Mouse (Mus musculus) ZHBTc4 (cell line): ENCODE data around the gene Gm1113.
A peak's percentile ranks its signal among the peaks of the same experiment; 100 is the strongest.

Experiments
- DNase-seq: peaks from one replicate; pipeline ENCODE4 v3.0.0-alpha.2; 2011; ENCODE audit warnings: low read depth, low spot score

The Gm1113 gene

DNA sequence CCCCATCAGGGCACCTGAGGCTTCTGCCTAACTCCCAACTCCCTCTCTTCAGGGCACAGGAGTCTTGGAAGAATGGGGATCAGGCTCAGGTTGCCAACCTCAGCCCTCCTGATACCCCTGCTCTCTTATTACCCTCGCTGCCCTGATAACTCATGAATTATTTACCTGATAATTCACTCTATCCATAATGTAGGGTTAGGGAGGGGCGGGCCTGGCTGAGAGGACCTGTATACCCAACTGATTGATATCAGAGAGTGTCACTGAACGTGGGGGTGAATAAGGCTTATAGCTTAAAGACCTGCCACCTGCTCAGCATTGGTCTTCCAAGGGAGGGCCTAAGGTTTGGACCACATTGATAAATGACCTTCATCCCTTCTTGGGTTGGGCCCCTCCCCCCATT, at the start of gene Gm1113:
Gm1113 (minus strand) TSS at position 101 of the 400 bp plus-strand sequence.
- no peak for DNase-seq

DNA sequence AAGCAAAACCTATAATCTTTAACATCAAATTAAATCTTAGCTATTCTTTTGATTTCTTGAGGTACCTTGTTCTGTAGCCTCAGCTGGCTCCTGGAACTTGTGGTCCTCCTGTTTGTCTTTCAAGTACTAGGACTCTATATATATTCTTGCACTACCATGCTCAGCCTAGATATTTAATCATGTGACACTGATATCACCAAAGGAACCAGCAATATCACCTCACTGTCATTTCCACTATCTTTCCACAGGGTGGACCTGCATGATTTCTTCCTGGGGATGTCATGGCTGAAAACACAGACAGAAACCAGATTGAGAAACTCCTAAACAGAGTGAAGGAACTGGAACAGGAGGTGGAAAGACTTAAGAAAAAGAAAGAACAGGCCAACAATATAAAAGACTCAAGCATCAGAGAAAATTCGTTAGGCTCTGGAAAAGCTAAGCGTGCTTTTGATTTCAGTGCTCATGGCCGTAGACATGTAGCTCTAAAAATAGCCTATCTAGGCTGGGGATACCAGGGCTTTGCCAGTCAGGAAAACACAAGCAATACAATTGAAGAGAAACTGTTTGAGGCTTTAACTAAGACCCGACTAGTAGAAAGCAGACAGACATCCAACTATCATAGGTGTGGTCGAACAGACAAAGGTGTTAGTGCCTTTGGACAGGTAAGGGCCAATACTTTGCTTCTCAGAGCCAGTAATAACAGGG, 46.6 kb upstream of the Gm1113 start:
- DNase-seq, result no peak

DNA sequence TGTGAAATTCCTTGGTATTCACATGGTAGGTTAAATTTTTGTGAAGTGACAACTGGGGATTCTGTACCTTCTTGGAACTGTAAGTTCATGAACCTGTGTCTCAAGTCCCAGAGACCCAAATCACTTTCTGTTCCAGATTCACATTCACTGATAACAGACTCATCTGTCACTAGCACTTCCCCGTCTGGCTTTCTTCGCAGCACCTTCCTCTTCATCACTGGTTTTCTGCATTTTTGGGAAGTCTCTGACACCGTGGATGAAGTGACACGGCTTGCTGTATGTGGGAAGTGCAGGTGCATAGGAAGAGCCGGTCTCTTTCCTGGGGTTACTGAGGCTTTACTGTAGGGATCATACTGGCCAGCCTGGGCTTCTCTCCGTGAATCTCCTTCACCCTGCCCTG, 43.5 kb upstream of the Gm1113 start:
- no peak for DNase-seq

DNA sequence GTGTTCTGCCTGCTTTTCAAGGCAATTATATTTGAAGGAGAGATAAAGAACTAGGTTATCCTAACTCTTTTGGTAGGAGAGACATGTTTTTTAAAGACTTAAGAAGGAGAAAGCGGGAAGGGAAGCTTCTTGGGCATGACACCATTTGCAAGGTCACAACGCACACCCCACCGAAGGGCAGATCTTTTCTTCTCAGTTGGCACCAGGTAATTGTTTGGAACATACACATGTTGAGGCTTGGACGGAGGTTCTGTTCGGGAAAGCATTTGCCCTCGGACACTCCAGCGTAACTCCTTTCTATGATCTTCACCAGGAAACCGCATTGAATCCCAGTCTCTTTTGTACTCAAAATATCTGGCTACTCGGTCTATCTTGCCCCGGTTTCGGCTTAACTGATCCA, 43.0 kb upstream of the Gm1113 start:
- no peak for DNase-seq

DNA sequence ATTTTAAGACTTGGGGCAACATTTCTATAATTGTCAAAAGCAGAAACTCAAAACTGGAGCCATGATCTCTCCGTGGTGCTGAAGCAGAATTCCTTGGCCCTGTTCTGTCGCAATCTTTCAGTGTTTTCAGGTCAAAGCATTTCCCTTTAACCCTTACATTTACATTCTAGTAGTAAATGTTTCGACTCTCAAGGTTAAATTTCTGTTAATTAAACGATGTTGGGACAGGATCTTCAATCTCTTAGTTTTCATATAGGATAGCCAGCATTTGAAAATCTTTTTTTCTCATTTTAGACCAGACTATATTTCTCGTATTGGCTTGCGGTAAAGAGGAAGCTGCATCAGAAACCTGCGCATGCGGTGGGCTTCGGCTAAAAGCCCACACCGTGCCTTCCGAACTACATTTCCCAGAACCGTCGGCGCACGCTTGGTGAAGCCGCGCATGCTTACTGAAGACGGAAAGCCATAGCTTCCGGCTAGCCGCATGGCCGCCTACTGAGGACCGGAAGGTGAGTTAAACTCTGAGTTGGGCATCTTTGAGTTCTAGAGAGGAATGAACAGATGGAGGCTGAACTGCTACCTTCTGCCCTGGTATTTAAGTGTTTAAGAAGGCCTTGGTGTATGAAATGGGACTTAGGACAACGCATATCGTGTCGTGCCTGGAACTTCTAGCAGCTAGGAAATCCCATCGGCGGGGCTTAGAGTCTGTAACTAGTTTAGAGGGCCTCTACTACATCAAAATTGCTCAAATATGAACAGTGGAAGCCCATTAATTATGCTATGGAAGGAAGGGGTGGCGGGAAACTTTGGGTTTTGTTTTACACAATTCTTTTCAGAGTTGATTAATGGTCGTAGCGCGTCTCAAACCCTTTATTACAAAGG, 41.2 kb upstream of the Gm1113 start:
- DNase-seq, result peak; percentile 93

DNA sequence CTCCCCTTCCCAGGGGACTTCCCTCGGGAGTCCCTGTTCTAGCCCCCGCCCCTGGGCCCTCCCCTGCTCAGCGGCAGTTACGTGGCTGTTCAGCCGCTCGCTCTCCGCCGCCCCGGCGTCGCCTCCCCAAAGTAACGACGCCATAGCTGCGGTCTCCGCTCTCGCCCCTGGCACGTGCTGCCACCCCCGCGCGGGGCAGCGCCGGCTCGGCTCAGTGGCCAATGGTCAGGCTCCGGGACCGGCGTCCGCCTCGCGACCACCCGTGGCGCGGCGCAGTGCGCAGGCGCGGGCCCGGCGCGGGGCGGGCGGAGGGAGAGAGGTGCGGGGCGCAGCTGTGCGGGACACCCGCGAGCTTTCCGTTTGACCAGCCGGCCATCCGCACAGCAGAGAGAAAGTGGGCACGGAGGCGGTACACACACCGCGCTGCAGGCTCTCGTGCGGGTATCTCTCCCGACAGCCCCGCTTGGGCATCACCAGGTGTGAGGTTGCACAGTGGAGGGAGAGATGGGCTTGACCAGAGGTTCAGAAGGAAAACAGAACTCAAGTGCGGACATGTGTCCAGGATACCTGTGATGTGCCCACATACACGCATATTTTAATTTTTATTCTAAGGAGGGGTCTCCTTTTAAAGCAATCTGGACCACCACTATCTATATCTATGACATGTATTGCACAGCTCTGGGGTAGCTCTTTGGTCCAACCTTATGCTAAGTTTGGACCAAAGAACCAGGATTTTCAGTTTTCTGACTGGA, 40.4 kb upstream of the Gm1113 start, which contains the start of the genes Ddx25 and Pus3:
Ddx25 (minus strand) TSS at position 272 of the 752 bp plus-strand sequence.
Pus3 (plus strand) TSS at position 339 of the 752 bp plus-strand sequence.
- DNase-seq, result peak; percentile 56

DNA sequence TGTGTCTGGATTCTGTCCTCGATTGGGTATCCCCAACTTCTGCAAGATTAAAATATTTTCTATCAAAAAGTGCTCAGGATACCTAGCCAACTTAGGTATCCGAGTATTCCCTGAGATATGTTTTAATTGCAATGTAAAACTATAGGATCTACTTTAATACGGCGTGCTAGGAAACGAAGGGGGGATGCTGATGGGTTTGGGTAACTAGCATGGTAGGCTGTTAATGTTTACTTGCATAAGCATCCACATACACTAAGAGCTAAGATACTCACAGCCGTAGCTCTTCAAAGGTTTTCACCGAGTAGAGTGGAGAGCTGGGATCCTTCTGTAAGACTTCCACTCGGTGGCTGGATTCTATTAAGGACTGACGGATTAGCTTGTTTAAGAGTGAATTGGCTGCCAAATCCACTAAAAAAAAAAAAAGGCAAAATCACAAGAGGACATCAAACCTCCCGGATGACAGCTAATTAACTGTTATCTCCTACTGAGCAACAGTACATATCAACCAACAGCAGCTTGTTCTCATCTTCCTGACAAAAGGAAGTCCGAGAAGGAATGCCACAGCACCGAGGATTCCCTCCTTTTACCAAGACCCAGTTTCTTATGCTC, 38.5 kb upstream of the Gm1113 start:
- DNase-seq, result no peak

DNA sequence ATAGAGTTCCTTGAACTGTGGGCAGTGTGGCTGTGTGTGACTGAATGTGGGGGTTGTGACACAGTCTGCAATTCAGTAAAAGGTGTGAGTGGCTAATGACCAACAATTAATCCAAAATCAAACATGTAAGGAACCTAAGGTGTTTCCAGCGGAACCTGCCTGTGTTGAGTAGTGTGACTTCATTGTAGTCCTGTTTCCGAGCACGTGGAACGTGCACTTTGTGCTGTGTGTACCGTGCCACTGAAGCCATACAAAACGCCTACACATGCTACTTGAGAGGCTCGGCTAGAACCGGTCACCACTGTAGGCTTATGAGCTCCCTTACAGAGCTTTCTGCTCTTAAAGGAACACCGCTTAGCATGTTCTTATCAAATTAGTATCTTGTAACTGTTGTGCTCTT, 30.4 kb upstream of the Gm1113 start:
- no peak for DNase-seq

DNA sequence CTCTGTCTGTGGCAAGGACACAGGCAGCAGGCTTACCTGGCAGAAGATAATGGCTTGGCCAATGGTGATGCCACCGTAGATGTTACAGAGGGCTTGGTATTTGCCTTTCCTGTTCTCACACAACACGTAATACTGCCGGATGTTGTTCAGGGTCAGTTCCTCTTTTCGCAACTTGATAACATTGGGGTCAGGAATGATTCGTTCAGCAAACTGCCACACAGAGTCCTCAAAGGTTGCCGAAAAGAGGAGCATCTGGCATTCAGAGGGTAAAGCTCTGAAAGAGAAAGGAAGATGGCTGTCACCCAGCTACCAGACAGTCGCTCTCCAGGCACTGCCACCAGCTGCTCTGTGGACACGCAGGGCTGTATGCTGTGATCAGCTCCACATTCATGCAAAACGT, 28.7 kb upstream of the Gm1113 start:
- no peak for DNase-seq

DNA sequence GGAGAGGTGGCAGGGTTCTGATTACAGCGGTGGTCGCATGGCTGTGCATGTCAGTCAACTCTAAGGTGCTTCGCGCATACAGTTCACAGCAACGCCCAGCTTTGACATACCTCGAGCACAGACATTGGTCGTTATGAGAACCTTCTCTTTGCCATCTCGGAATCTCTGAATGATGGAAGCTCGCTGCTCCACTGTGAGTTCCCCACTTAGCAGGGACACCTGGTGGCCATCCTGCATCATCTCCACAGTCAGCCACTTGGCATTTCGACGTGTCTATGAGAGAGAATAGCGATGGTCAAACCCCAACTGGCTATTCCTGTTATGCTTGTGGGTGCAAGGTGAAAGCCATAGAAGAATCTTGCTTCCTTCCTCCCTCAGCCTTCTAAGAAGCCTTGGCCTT, 27.6 kb upstream of the Gm1113 start:
- peak; percentile 27 for DNase-seq

DNA sequence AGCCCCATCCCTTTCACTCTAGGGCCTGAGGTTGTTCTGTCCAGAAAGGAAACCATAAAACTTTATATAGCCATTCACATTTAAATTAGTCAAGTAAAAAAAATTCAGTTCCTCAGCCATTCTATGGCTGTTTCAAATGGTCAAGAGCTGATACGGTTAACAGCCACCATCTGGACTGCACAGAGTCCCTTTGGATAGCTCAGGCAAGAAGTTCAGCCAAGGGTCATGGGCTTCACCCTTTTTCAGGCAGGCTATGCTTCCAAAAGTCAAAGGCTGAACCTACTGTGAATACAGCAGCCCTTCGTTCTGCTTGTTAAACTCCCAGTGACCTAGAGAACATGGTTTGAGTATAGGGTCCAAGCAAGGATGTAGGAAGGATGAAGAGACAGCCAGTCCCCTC, 26.6 kb upstream of the Gm1113 start:
- DNase-seq, result no peak

DNA sequence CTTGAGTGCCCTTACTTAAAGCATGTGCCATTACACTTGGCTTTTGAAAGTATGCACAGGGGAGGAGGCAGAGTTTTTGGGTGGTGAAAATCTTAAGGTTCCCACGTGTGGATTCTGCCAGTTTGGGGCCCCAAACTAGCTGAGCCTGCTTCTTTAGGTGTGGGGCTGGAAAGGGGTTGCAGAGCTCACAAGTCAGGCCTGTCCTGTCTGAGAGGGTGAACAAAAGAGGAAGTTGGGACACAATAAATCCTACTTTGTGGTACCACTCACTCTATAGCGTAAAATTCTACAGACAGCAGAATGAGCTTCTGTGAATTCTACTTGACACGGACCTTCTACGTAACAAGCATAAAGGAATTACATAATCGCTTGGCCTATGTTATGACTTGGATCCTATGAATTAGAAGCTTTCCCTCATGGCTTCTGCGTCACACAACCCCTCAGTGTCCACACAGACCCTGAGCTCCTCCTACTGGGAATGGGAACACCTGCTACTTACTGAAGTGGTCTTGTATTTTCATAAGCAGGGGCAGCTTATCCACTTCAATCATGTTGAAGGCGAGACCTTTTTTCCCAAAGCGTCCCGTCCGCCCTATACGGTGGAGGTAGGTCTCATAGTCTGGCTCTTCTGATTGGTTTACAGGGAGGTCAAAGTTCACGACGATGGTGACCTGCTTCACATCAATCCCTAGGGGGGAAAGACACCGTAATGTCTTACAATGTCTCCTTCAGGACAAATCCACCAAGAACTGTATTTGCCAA, 25.2 kb upstream of the Gm1113 start:
- no peak for DNase-seq

DNA sequence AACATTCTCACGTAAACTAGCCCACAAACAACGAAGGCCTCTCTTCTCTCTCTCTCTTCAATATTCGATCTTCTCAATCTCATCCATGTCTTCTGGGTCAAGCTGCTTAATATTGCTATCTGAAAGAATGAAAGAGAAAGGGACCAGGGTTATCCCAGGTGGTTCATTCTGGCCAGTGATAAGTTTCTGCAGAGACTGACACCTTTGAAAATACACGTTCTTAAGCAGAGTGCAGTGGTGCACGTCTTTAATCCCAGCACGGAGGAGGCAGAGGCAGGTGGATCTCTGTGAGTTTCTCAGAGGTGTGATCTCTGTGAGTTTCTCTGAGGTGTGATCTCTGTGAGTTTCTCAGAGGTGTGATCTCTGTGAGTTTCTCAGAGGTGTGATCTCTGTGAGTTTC, 23.9 kb upstream of the Gm1113 start:
- no peak for DNase-seq

DNA sequence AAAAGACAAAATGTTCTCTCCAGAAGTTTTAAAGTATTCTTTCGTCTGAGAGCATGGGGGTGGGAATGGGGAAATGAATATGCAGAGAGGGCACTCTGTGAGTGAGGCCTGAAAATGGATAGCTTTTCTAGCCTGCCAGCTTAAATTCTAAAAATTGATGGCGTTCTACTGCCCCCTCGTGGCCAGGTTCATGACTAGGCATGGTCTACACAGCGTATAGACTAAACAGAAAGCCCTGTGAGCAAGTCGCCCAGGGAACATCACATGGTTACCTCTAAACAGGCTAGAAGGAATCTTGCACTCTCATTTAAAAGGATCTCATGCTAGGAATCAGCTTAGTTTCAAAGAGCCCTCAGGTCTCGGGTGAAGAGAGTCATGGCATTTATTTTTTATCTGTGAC, 23.4 kb upstream of the Gm1113 start:
- peak; percentile 84 for DNase-seq

DNA sequence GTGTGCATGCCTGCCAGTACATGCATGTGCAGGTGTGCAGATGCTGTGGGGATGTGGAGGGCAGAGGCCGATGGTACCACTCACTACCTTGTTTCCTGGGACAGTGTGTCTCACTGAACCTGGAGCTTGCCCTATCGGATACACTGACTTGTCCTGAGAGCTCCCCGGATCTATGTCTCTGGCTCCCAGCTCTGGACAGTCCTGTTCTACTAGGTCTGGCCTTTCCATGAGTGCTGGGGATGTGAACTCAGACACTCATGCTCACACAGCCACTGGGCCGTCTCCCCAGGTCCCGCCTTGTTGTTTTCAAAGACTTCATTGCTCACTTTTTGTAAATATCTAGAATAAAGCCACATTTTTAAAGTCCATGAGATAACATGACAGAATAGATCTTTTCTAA, 23.0 kb upstream of the Gm1113 start:
- DNase-seq, result no peak

DNA sequence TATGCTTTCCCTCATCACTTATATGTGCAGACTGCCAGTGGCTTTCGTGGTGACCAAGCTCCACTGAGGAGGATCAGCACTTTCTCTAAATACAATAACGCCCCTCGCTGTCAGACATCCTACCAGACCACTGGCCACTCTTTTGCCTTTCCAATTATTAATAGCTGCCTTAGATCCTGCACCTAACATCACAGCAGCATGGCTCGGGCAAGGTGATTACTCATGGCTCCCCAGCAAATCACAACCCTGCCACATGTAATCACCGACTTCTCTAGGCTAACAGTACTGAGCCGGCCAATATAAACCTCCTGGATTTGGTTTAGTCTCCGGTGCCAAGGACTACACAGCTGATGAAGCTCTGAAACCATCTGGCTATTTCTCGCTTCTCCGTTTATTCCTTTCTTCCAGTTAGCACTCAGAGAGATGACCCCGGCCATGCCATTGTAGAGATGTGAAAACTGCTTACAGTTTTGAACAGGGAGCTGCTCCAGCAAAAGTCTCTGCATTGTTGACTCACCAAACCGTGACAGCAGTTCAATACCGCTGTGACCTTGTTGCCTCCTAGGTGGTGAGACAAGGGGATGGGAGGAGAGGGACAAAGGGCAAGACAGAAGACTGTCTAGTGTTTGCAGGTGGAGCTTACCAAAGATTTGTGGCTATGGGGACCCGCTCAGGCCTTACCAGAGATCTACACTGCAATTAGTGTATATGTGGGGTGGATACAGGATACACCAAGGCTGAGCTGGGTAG, 21.1 kb upstream of the Gm1113 start:
- no peak for DNase-seq

DNA sequence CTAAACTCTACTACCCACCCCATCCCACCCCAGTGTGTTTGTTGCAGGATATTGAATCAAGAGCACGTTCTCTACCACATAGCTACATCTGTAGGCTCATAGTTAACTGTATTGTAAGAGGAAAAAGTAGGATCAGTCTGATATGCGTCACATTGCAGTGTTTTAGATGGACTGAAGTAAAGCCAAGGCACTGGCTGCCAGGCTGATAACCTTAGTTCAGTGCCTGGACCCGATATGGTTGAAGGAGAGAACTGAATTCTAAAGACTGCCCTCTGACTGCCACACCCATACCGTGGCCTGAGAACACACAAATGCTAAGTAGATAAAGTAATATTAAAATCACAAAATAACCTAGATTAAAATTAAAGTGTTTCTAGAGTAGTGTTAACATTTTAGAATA, 17.8 kb upstream of the Gm1113 start:
- no peak for DNase-seq

DNA sequence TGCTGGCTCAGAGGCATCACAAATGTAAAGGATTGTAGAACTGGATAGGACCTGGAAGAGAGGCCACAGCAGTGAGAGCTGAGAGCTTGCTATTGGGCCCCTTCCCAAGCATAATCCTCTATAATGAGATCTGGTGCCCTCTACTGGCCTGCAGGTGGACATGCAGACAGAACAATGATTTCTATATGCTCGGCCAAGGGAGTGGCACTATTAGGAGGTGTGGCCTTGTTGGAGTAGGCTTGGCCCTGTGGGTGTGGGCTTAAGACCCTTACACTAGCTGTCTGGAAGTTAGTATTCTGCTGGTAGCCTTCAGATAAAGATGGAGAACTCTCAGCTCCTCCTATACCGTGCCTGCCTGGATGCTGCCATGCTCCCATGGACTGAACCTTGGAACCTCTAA, 17.0 kb upstream of the Gm1113 start:
- peak; percentile 87 for DNase-seq

DNA sequence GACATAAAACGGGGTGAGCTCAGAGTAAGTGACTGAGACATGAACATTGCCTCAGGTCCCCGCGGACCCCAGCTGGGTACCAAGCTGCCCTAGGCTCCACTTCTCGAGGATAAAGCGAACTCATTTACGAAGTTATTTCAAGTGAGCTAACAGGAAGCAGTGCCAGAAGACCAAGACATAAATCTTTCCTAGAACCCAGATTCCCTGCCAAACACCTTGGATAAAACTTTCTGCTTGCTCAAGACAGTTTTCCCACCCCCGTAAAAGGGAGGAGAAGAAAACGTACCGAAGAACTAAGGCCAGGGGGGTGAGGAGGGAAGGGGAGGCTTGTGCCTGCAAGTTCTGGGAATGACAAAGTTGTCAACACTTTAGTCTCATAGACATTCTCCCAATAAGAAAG, 15.2 kb upstream of the Gm1113 start:
- no peak for DNase-seq

DNA sequence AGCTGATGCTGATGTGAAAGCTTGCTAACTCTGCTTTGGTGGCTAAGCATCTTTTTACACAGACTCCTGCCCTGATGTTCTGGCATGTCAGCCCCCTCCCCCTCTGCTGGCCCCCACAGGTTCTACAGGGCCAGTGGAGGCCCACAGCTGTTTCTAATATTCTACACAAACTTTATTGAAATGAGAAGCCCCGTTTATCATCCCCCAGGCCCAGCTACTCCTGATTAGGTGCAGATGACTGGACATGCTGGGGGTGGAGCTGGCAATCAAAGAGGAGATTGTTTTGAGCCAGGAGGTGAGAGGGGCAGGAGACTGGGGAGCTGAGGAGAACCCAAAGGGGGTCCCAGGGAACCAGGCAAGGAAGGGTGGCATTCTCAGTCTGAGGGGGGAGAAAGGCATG, 11.7 kb upstream of the Gm1113 start:
- DNase-seq, result no peak
